Mouse (Mus musculus) hindbrain, embryonic 14.5 days (tissue): ENCODE data around the gene Morn4. TPM values are rescaled to one million over a fixed set of nuclear protein-coding genes. Genes with fewer than 3 reads are reported as not detected.

ENCODE experiments used
- ATAC-seq: fragments of 200-750 bp; cut with Nextera tagmentation; 2 replicates; pipeline ENCODE4 v1.8.0; 2017; ENCODE audit warnings: moderate number of reproducible peaks, mild to moderate bottlenecking, moderate TSS enrichment, moderate library complexity; ENCODE audit not compliant: low FRiP score
- DNase-seq: peaks from one replicate; pipeline ENCODE4 v3.0.0-alpha.2; 2015; ENCODE audit warnings: low spot score
- H3K27ac ChIP-seq: fragments of 300-500 bp; sonication (generic); 2 replicates; pipeline ENCODE4 v1.5.1; 2014; ENCODE audit warnings: mild to moderate bottlenecking, moderate library complexity
- H3K27me3 ChIP-seq: fragments of 300-500 bp; sonication (generic); 2 replicates; pipeline ENCODE4 v1.6.1; 2014; ENCODE audit warnings: mild to moderate bottlenecking, low read length, mixed read lengths; ENCODE audit not compliant: control insufficient read depth, insufficient read depth
- H3K36me3 ChIP-seq: fragments of 300-500 bp; sonication (generic); replicated peaks from 2 replicates; pipeline ENCODE4 v1.6.1; 2014; ENCODE audit not compliant: control insufficient read depth, insufficient read depth
- H3K4me1 ChIP-seq: fragments of 300-500 bp; sonication (generic); replicated peaks from 2 replicates; pipeline ENCODE4 v1.6.1; 2014; ENCODE audit warnings: antibody characterized with exemption, low read length, mixed read lengths; ENCODE audit not compliant: control insufficient read depth, insufficient read depth
- H3K4me2 ChIP-seq: fragments of 300-500 bp; sonication (generic); replicated peaks from 2 replicates; pipeline ENCODE4 v1.6.1; 2014; ENCODE audit warnings: mild to moderate bottlenecking, moderate library complexity
- H3K4me3 ChIP-seq: fragments of 300-500 bp; sonication (generic); replicated peaks from 2 replicates; pipeline ENCODE4 v1.5.1; 2014; ENCODE audit warnings: mild to moderate bottlenecking, low read length
- H3K9ac ChIP-seq: fragments of 300-500 bp; sonication (generic); 2 replicates; pipeline ENCODE4 v1.6.1; 2014
- H3K9me3 ChIP-seq: fragments of 300-500 bp; sonication (generic); 2 replicates; pipeline ENCODE4 v1.6.1; 2016; ENCODE audit warnings: low read length; ENCODE audit not compliant: control insufficient read depth
- WGBS: fragments of 180-500 bp; shearing (Covaris S2); extraction: QIAGEN DNeasy Blood & Tissue Kit; methylation state at CpG from one replicate; pipeline ENCODE4 v1.1.7; 2014; 5-methylcytosine and 5-hydroxymethylcytosine counted together
- polyA plus RNA-seq: library from polyadenylated mRNA; unstranded; fragments of >200 nt; fragmentation: Nextera tagmentation; extraction: Ambion mirVana; gene quantifications from 2 replicates; pipeline ENCODE4 v1.2.1, GENCODE M21; 2014

The Morn4 gene
- polyA plus RNA-seq, result 117 and 128 TPM in 2 replicates

DNA sequence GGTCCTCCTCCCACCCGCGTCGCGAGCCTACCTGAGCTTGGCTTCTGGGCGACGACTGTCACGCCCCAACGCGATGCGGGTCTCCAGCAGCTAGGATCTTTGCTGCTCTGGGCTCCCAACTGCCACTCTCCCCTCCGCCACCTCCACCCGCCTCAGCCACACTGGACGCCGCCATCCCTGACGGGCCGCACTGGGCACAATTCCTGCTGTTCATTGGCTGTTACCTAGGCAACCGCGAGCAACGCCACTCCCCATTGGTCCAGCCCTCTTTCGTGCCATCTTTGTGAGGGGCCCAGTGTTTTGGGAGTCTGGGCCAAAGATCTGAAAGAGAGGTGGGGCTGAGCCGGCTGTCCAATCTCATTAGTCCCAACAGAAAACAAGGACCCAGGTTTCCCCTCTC lies at the start of gene Morn4:
Gene Morn4 (minus strand): TSS at position 192 of the 400 bp plus-strand sequence.
- Histone ChIP-seq H3K4me2 (peak within 1 kb of the TSS; percentile 81), H3K4me3 (peak within 1 kb of the TSS; percentile 84), H3K9ac (peak within 1 kb of the TSS; percentile 85), H3K4me1 (peaks cover 19% of the 10 kb centered on the region), H3K27ac (peak within 1 kb of the TSS; percentile 78), H3K27me3 (no peaks in the 10 kb centered on the region), H3K9me3 (no peaks in the 10 kb centered on the region), H3K36me3 (no peaks in the 10 kb centered on the region)
- DNase-seq (peak; percentile 93), ATAC-seq (peak; percentile 85)
- under 1% methylated on average over 21 of the region's 21 CpGs for WGBS

GRCm38 (mm10) chr19:42135070-42135469 lies 48.9 kb upstream of the Morn4 start:
- no peak for DNase-seq
- Histone ChIP-seq H3K4me2 (no peak overlapping the region), H3K4me1 (no peaks in the 10 kb centered on the region), H3K36me3 (no peaks in the 10 kb centered on the region), H3K4me3 (no peak overlapping the region), H3K9ac (no peak overlapping the region), H3K27me3 (no peaks in the 10 kb centered on the region), H3K27ac (no peak overlapping the region), H3K9me3 (no peaks in the 10 kb centered on the region)
- no peak for ATAC-seq

DNA sequence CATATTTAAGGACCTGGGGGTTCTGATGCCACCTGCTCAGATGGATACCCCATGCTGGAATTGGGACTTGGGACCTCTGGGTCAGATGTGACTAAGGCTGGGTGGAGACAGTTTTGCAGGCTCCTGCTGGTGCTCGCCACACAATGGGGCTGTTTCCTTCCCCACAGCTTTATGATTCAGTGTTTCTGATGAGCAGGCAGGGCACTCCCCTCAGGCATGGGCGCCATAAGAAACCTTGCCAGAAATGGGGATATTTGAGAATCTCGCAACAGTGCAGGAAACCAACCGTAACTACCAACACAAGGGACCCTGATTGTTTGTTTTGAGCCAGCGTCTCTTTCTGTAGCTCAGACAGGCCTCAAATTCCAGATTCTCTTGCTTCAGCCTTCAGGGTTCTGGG lies 44.9 kb upstream of the Morn4 start:
- Histone ChIP-seq H3K4me1 (0 out of 2 replicates have a peak, but pooled peaks cover 7% of the 10 kb centered on the region), H3K27me3 (no peaks in the 10 kb centered on the region), H3K27ac (no peak overlapping the region), H3K4me3 (no peak overlapping the region), H3K9me3 (no peaks in the 10 kb centered on the region), H3K4me2 (no peak overlapping the region), H3K9ac (no peak overlapping the region), H3K36me3 (no peaks in the 10 kb centered on the region)
- DNase-seq (no peak), ATAC-seq (no peak)
- 68% methylated on average over 5 of the region's 5 CpGs for WGBS

DNA sequence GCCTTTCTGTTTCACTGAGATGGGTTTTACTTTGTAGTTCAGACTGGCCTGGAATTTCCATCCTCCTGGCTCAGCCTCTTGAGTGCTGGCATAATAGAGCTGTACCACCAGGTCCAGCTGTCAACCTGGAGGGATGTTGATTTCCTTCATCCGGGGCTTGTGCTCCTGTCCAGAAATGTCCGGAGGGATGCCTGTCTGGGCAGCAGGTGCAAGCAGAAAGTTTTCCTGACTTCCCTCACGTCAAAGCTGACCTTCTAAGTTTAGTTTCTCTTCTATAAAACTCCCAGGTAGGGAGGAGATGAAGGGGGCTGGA lies 44.1 kb upstream of the Morn4 start:
- WGBS, result 49% methylated on average over 3 of the region's 3 CpGs
- H3K9ac ChIP-seq, result no peak overlapping the region
- H3K27me3 ChIP-seq, result no peaks in the 10 kb centered on the region
- 0 out of 2 replicates have a peak, but pooled peaks cover 7% of the 10 kb centered on the region for H3K4me1 ChIP-seq
- ATAC-seq, result no peak
- no peaks in the 10 kb centered on the region for H3K36me3 ChIP-seq
- H3K27ac ChIP-seq, result no peak overlapping the region
- no peak for DNase-seq
- H3K4me3 ChIP-seq, result no peak overlapping the region
- H3K4me2 ChIP-seq, result no peak overlapping the region
- no peaks in the 10 kb centered on the region for H3K9me3 ChIP-seq

- Histone ChIP-seq H3K27ac (0 out of 2 replicates have a peak overlapping the region, but pooled peaks have one; percentile 4), H3K36me3 (peaks cover 2% of the 10 kb centered on the region; the same call in 1 of the 2 replicates), H3K4me1 (0 out of 2 replicates have a peak, but pooled peaks cover 7% of the 10 kb centered on the region), H3K9ac (peak overlapping the region; percentile 49), H3K4me2 (peak overlapping the region; percentile 90), H3K9me3 (no peaks in the 10 kb centered on the region), H3K27me3 (no peaks in the 10 kb centered on the region), H3K4me3 (peak overlapping the region; percentile 47)
- ATAC-seq (no peak), DNase-seq (no peak)
- 12% methylated on average over 14 of the region's 14 CpGs for WGBS
Observed at GRCm38 (mm10) chr19:42129509-42130293, 43.5 kb upstream of the Morn4 start.

DNA sequence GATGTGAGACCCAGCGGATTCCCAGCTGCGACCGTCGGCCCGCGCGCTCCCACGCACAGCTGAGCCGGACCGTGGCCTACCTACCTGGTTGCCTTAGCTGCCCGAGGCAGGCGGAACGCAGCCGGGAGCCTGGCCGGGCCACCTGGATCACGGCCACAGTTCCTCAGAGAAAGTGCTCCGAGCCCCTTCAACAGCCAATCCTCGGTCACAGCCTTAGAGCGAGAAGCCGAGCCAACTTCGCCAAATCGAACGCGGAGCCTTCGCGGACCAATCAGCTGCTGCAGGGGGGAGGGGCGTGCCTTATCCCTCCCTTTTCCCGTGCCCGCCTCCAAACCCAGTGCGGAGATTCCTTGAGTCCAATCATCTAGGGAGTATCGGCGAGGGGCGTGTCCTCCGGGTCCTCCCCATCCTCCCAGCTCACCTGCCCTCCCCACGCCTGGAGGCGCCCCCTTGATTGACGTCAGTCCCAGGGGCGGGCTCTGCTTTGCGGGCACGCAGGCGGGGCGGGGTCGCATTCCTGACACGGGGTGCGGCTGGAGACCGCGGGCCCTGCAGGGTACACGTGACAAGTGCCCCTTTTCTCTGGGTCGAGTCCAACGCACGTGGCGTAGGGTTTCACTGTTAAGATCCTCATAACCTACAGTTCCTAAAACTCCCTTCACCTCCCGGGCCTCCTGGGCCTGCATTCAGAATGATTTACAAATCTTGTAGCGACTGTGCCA lies 42.8 kb upstream of the Morn4 start, which contains the start of gene Avpi1:
Gene Avpi1 (minus strand): TSS at position 273 of the 722 bp plus-strand sequence.
- H3K4me3 ChIP-seq, result peak within 1 kb of the TSS; percentile 47

GRCm38 (mm10) chr19:42128052-42128740 lies 42.0 kb upstream of the Morn4 start:
- ATAC-seq (peak; percentile 2; the same call in 1 of the 2 replicates), DNase-seq (no peak)
- 0 out of 2 replicates have a peak, but pooled peaks cover 7% of the 10 kb centered on the region for H3K4me1 ChIP-seq
- H3K27ac ChIP-seq, result peak overlapping the region; percentile 28; the same call in 1 of the 2 replicates
- no peaks in the 10 kb centered on the region for H3K9me3 ChIP-seq
- 5% methylated on average over 23 of the region's 23 CpGs for WGBS
- H3K4me3 ChIP-seq, result peak overlapping the region; percentile 47
- H3K4me2 ChIP-seq, result peak overlapping the region; percentile 90
- H3K36me3 ChIP-seq, result peaks cover 17% of the 10 kb centered on the region
- H3K27me3 ChIP-seq, result no peaks in the 10 kb centered on the region
- peak overlapping the region; percentile 68 for H3K9ac ChIP-seq

More for the DNA sequence above, 42.8 kb upstream of the Morn4 start, which contains the start of gene Avpi1:
- Histone ChIP-seq H3K9me3 (no peaks in the 10 kb centered on the region), H3K27me3 (no peaks in the 10 kb centered on the region), H3K4me1 (0 out of 2 replicates have a peak, but pooled peaks cover 7% of the 10 kb centered on the region), H3K36me3 (peaks cover 9% of the 10 kb centered on the region), H3K4me2 (peak within 1 kb of the TSS; percentile 90), H3K27ac (peak within 1 kb of the TSS; percentile 28; the same call in 1 of the 2 replicates), H3K9ac (peak within 1 kb of the TSS; percentile 68)
- WGBS, result under 1% methylated on average over 54 of the region's 54 CpGs
- ATAC-seq, result peak; percentile 97
- DNase-seq, result peak; percentile 92

GRCm38 (mm10) chr19:42127024-42127423 lies 40.9 kb upstream of the Morn4 start:
- Histone ChIP-seq H3K27me3 (no peaks in the 10 kb centered on the region), H3K4me2 (no peak overlapping the region), H3K27ac (no peak overlapping the region), H3K4me3 (no peak overlapping the region), H3K4me1 (0 out of 2 replicates have a peak, but pooled peaks cover 7% of the 10 kb centered on the region), H3K9me3 (no peaks in the 10 kb centered on the region), H3K36me3 (peaks cover 28% of the 10 kb centered on the region), H3K9ac (no peak overlapping the region)
- WGBS, result 97% methylated on average over 5 of the region's 5 CpGs
- DNase-seq (no peak), ATAC-seq (no peak)
